Mouse (Mus musculus): ENCODE measurements around the gene Ntf5. TPM values are rescaled to one million over a fixed set of nuclear protein-coding genes. Genes with fewer than 3 reads are reported as not detected.

The Ntf5 gene
- polyA plus RNA-seq, 1 experiment from 2014 or later = 3.2 TPM

DNA sequence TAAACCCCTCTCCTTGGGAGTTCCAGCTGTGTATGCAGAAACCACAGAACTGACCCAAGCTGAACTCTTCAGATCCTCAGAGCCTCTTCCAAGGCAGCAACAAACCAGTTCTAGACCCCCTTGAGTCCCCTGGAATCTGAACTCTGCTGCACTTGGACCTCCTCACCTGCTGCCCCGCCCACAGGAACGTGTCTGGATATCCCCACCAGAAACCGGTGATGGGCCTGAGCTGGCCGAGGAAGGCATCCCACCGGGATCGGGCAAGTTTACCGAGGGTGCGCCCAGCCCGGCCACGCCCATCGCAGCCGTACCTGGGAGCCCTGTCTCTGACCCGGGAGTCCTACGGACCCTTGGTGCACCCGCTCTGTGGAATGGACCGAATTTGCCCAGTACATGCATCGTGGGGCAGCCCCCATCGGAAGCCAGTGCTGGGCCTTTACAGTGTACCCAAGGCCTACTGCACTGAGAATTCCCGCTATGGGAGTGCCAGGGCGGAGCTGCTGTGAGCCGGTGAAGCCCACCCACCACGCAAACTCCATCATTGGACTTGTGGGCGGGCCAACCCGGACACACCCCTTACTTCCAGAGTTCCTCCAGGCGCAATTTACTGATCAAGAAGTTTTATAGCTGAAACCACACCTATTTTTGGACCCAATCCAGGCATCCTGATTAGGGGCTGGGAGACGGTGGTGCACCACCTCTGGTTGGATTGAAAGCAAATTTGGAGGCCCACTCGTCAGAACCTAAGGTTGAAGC, 6.5 kb downstream of the Ntf5 start:
- no peak overlapping the region for H3K9ac ChIP-seq (ENCODE audit: low read depth, low read length)
- no peak overlapping the region for H3K4me3 ChIP-seq (ENCODE audit: low read depth, low read length)
- H3K9me3 ChIP-seq (replicated peaks; ENCODE audit: control insufficient read depth, low read length) = no peaks in the 10 kb centered on the region
- no peak overlapping the region for H3K27ac ChIP-seq (ENCODE audit: low read depth, low read length)
- 9% methylated on average over 27 of the region's 27 CpGs for WGBS (ENCODE audit: insufficient replicate concordance)
- peak overlapping the region; percentile 34; the same call in 1 of the 2 replicates for H3K4me2 ChIP-seq
- H3K36me3 ChIP-seq (ENCODE audit: control insufficient read depth, insufficient read depth, low read length) = peaks cover 29% of the 10 kb centered on the region
- H3K4me1 ChIP-seq (ENCODE audit: control insufficient read depth, insufficient read depth, low read length) = peaks cover 17% of the 10 kb centered on the region
- no peak for ATAC-seq (replicated peaks; ENCODE audit: insufficient number of reproducible peaks, low FRiP score, low TSS enrichment)
- peaks cover 63% of the 10 kb centered on the region for H3K27me3 ChIP-seq (ENCODE audit: control insufficient read depth, insufficient read depth, low read length)

DNA sequence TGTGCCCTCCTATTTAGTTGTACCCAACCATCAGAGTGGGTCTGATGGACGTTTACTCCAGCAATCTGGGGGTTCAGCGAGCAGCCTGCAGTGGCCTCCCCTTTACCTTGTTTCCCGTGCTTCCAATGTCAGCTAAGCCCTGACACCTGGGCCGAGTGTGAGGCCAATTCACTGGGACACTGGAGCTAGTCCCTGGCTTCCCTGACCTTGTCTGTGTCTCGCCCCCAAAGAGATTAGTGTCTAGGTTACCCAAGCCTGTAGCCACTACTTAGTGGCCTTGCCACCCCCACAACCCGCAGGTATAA, 7.1 kb downstream of the Ntf5 start, which contains the start of gene Lhb:
TSS of gene Lhb (plus strand) at position 206 of the 305 bp plus-strand sequence.
- Histone ChIP-seq H3K36me3 (ENCODE audit: control insufficient read depth, insufficient read depth, low read length) (peaks cover 32% of the 10 kb centered on the region), H3K27me3 (ENCODE audit: control insufficient read depth, insufficient read depth, low read length) (peaks cover 58% of the 10 kb centered on the region), H3K27ac (ENCODE audit: low read depth, low read length) (no peak within 1 kb of the TSS), H3K4me3 (ENCODE audit: low read depth, low read length) (no peak within 1 kb of the TSS), H3K4me2 (peak within 1 kb of the TSS; percentile 34; the same call in 1 of the 2 replicates), H3K9me3 (replicated peaks; ENCODE audit: control insufficient read depth, low read length) (no peaks in the 10 kb centered on the region), H3K9ac (ENCODE audit: low read depth, low read length) (no peak within 1 kb of the TSS), H3K4me1 (ENCODE audit: control insufficient read depth, insufficient read depth, low read length) (peaks cover 13% of the 10 kb centered on the region)
- WGBS (ENCODE audit: insufficient replicate concordance) = 55% methylated on average over 6 of the region's 6 CpGs
- no peak for ATAC-seq (replicated peaks; ENCODE audit: insufficient number of reproducible peaks, low FRiP score, low TSS enrichment)

GRCm38 (mm10) chr7:45421194-45421593, 7.7 kb downstream of the Ntf5 start:
- ATAC-seq (replicated peaks; ENCODE audit: insufficient number of reproducible peaks, low FRiP score, low TSS enrichment) = no peak
- Histone ChIP-seq H3K9ac (ENCODE audit: low read depth, low read length) (no peak overlapping the region), H3K27me3 (ENCODE audit: control insufficient read depth, insufficient read depth, low read length) (peaks cover 52% of the 10 kb centered on the region), H3K4me3 (ENCODE audit: low read depth, low read length) (no peak overlapping the region), H3K36me3 (ENCODE audit: control insufficient read depth, insufficient read depth, low read length) (peaks cover 32% of the 10 kb centered on the region), H3K9me3 (replicated peaks; ENCODE audit: control insufficient read depth, low read length) (no peaks in the 10 kb centered on the region), H3K27ac (ENCODE audit: low read depth, low read length) (no peak overlapping the region), H3K4me1 (ENCODE audit: control insufficient read depth, insufficient read depth, low read length) (peaks cover 10% of the 10 kb centered on the region; the same call in 1 of the 2 replicates), H3K4me2 (no peak overlapping the region)
- 88% methylated on average over 14 of the region's 14 CpGs for WGBS (ENCODE audit: insufficient replicate concordance)

GRCm38 (mm10) chr7:45426556-45426955, 13.1 kb downstream of the Ntf5 start:
- no peaks in the 10 kb centered on the region for H3K27me3 ChIP-seq (ENCODE audit: control insufficient read depth, insufficient read depth, low read length)
- no peak overlapping the region for H3K27ac ChIP-seq (ENCODE audit: low read depth, low read length)
- H3K4me3 ChIP-seq (ENCODE audit: low read depth, low read length) = no peak overlapping the region
- ATAC-seq (replicated peaks; ENCODE audit: insufficient number of reproducible peaks, low FRiP score, low TSS enrichment) = no peak
- no peaks in the 10 kb centered on the region for H3K9me3 ChIP-seq (replicated peaks; ENCODE audit: control insufficient read depth, low read length)
- H3K4me2 ChIP-seq = no peak overlapping the region
- H3K36me3 ChIP-seq (ENCODE audit: control insufficient read depth, insufficient read depth, low read length) = peaks cover 42% of the 10 kb centered on the region
- 90% methylated on average over 8 of the region's 8 CpGs for WGBS (ENCODE audit: insufficient replicate concordance)
- no peaks in the 10 kb centered on the region for H3K4me1 ChIP-seq (ENCODE audit: control insufficient read depth, insufficient read depth, low read length)
- H3K9ac ChIP-seq (ENCODE audit: low read depth, low read length) = no peak overlapping the region

DNA sequence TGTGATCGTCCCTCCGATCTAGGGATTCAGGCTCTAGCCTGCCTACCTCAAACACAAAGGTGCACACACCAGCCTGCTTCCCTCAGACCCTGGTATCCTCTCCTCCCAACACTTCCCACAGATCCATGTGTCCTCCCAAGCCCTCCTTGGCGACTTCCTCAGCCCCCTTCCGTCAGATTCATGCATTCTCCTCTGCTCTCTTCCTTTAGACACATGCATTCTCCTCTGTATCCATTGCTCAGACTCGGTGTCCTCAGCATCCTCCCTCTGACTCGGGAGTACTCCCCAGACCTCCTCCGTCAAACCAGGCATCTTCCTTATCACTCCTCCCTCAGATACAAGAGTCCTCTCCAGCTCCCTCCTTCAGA, 20.3 kb downstream of the Ntf5 start:
- Histone ChIP-seq H3K4me2 (peak overlapping the region; percentile 96), H3K9ac (ENCODE audit: low read depth, low read length) (peak overlapping the region; percentile 87), H3K4me1 (ENCODE audit: control insufficient read depth, insufficient read depth, low read length) (peaks cover 38% of the 10 kb centered on the region), H3K36me3 (ENCODE audit: control insufficient read depth, insufficient read depth, low read length) (peaks cover 10% of the 10 kb centered on the region; the same call in 1 of the 2 replicates), H3K27ac (ENCODE audit: low read depth, low read length) (peak overlapping the region; percentile 91; the same call in 1 of the 2 replicates), H3K4me3 (ENCODE audit: low read depth, low read length) (peak overlapping the region; percentile 86), H3K9me3 (replicated peaks; ENCODE audit: control insufficient read depth, low read length) (no peaks in the 10 kb centered on the region), H3K27me3 (ENCODE audit: control insufficient read depth, insufficient read depth, low read length) (no peaks in the 10 kb centered on the region)
- WGBS (ENCODE audit: insufficient replicate concordance) = 2% methylated on average over 7 of the region's 7 CpGs
- ATAC-seq (replicated peaks; ENCODE audit: insufficient number of reproducible peaks, low FRiP score, low TSS enrichment) = no peak

DNA sequence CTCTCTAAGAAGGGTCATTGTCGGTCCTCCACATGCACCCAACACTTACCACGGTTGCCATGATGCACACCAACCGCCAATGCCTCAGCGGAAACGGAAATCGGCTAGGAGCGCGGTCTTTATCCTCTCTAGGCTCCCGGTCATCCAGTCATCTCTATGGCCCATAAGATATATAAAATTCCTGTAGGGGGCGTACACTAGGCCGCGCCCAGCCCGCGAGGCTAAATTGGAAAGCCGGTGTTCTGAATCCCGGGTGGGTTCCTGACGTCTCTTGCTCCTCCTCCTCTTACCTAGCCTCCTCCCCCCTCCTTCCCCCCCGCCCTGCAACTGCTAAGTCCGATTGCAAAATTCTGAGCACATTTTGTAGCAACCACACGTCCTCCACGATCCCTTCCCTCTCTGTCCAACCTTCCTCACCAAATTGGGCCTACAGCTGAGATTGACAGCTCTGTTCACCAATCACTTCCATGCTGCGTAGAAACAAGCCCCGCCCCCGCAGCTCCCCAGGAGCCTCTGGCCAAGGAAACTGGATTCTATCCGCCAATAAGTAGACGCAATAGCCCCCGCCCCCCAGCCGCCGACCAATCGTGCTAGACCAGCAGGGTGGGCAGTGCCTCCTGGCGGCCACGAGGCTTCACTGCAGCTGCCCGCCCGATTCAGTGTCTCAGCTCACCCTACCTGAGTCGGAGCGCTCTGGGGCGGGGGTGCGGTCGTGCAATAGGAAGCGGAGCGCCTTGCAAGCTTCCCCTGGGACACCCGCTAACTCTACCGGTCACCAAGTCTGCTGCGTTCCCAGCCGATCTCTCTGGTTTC, 20.9 kb downstream of the Ntf5 start, which contains the start of gene Gys1:
TSS of gene Gys1 (plus strand) at position 642 of the 813 bp plus-strand sequence.
- WGBS (ENCODE audit: insufficient replicate concordance) = 1% methylated on average over 45 of the region's 45 CpGs
- H3K27me3 ChIP-seq (ENCODE audit: control insufficient read depth, insufficient read depth, low read length) = no peaks in the 10 kb centered on the region
- H3K4me2 ChIP-seq = peak within 1 kb of the TSS; percentile 96
- peak; percentile 93 for ATAC-seq (replicated peaks; ENCODE audit: insufficient number of reproducible peaks, low FRiP score, low TSS enrichment)
- H3K4me3 ChIP-seq (ENCODE audit: low read depth, low read length) = peak within 1 kb of the TSS; percentile 86
- H3K9me3 ChIP-seq (replicated peaks; ENCODE audit: control insufficient read depth, low read length) = no peaks in the 10 kb centered on the region
- peak within 1 kb of the TSS; percentile 95 for H3K9ac ChIP-seq (ENCODE audit: low read depth, low read length)
- peaks cover 38% of the 10 kb centered on the region for H3K4me1 ChIP-seq (ENCODE audit: control insufficient read depth, insufficient read depth, low read length)
- H3K27ac ChIP-seq (ENCODE audit: low read depth, low read length) = peak within 1 kb of the TSS; percentile 91
- peaks cover 6% of the 10 kb centered on the region; the same call in 1 of the 2 replicates for H3K36me3 ChIP-seq (ENCODE audit: control insufficient read depth, insufficient read depth, low read length)

DNA sequence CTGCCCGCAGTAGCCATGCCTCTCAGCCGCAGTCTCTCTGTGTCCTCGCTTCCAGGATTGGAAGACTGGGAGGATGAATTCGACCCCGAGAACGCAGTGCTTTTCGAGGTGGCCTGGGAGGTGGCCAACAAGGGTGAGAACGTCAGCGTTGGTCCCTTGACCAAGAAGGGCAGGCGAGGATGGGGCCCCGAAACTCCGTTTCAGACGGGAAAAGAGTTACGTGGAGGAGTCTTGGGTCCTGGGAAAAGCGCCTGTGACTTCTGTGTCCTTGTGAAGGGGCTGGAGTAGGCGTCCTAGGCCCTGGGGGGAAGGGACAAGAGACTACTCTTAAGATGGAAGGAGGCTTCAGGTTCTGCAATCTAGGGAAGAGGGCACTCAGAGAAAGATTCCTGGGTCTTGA, 21.5 kb downstream of the Ntf5 start:
- 2% methylated on average over 16 of the region's 16 CpGs for WGBS (ENCODE audit: insufficient replicate concordance)
- Histone ChIP-seq H3K9me3 (replicated peaks; ENCODE audit: control insufficient read depth, low read length) (no peaks in the 10 kb centered on the region), H3K27me3 (ENCODE audit: control insufficient read depth, insufficient read depth, low read length) (no peaks in the 10 kb centered on the region), H3K36me3 (ENCODE audit: control insufficient read depth, insufficient read depth, low read length) (peaks cover 2% of the 10 kb centered on the region; the same call in 1 of the 2 replicates), H3K4me2 (peak overlapping the region; percentile 96), H3K9ac (ENCODE audit: low read depth, low read length) (peak overlapping the region; percentile 95), H3K27ac (ENCODE audit: low read depth, low read length) (peak overlapping the region; percentile 84), H3K4me3 (ENCODE audit: low read depth, low read length) (peak overlapping the region; percentile 86), H3K4me1 (ENCODE audit: control insufficient read depth, insufficient read depth, low read length) (peaks cover 38% of the 10 kb centered on the region)
- no peak for ATAC-seq (replicated peaks; ENCODE audit: insufficient number of reproducible peaks, low FRiP score, low TSS enrichment)

GRCm38 (mm10) chr7:45436444-45436843, 22.9 kb downstream of the Ntf5 start:
- peak overlapping the region; percentile 96 for H3K4me2 ChIP-seq
- no peaks in the 10 kb centered on the region for H3K9me3 ChIP-seq (replicated peaks; ENCODE audit: control insufficient read depth, low read length)
- H3K9ac ChIP-seq (ENCODE audit: low read depth, low read length) = no peak overlapping the region
- peaks cover 7% of the 10 kb centered on the region for H3K36me3 ChIP-seq (ENCODE audit: control insufficient read depth, insufficient read depth, low read length)
- H3K4me1 ChIP-seq (ENCODE audit: control insufficient read depth, insufficient read depth, low read length) = peaks cover 38% of the 10 kb centered on the region
- peak overlapping the region; percentile 86 for H3K4me3 ChIP-seq (ENCODE audit: low read depth, low read length)
- no peak overlapping the region for H3K27ac ChIP-seq (ENCODE audit: low read depth, low read length)
- no peaks in the 10 kb centered on the region for H3K27me3 ChIP-seq (ENCODE audit: control insufficient read depth, insufficient read depth, low read length)
- ATAC-seq (replicated peaks; ENCODE audit: insufficient number of reproducible peaks, low FRiP score, low TSS enrichment) = no peak
- WGBS (ENCODE audit: insufficient replicate concordance) = 81% methylated on average over 5 of the region's 5 CpGs

Data from heart, embryonic 11.5 days (tissue).